Mouse (Mus musculus) liver, embryonic 15.5 days (tissue): ENCODE data around the gene Idh3a. TPM values are rescaled to one million over a fixed set of nuclear protein-coding genes. Genes with fewer than 3 reads are reported as not detected.

Experiments
- ATAC-seq: fragments of 200-750 bp; cut with Nextera tagmentation; 2 replicates; pipeline ENCODE4 v1.8.0; 2017; ENCODE audit warnings: moderate number of reproducible peaks, mild to moderate bottlenecking, moderate library complexity; ENCODE audit not compliant: insufficient read depth
- H3K27ac ChIP-seq: fragments of 300-500 bp; sonication (generic); replicated peaks from 2 replicates; pipeline ENCODE4 v1.5.1; 2015; ENCODE audit warnings: mild to moderate bottlenecking, inconsistent platforms
- H3K27me3 ChIP-seq: fragments of 300-500 bp; sonication (generic); 2 replicates; pipeline ENCODE4 v1.6.1; 2015; ENCODE audit warnings: mild to moderate bottlenecking, inconsistent platforms
- H3K36me3 ChIP-seq: fragments of 300-500 bp; sonication (generic); replicated peaks from 2 replicates; pipeline ENCODE4 v1.6.1; 2015; ENCODE audit warnings: moderate library complexity, mild to moderate bottlenecking, inconsistent platforms
- H3K4me1 ChIP-seq: fragments of 300-500 bp; sonication (generic); replicated peaks from 2 replicates; pipeline ENCODE4 v1.6.1; 2015; ENCODE audit warnings: inconsistent platforms
- H3K4me2 ChIP-seq: fragments of 300-500 bp; sonication (generic); 2 replicates; pipeline ENCODE4 v1.6.1; 2015; ENCODE audit warnings: moderate library complexity, mild to moderate bottlenecking, inconsistent platforms
- H3K4me3 ChIP-seq: fragments of 300-500 bp; sonication (generic); replicated peaks from 2 replicates; pipeline ENCODE4 v1.5.1; 2015; ENCODE audit warnings: mild to moderate bottlenecking, inconsistent platforms
- H3K9ac ChIP-seq: fragments of 300-500 bp; sonication (generic); 2 replicates; pipeline ENCODE4 v1.6.1; 2015; ENCODE audit warnings: moderate library complexity, mild to moderate bottlenecking, inconsistent platforms
- H3K9me3 ChIP-seq: fragments of 300-500 bp; sonication (generic); replicated peaks from 2 replicates; pipeline ENCODE4 v1.6.1; 2016; ENCODE audit warnings: inconsistent platforms
- WGBS: fragments of 180-500 bp; shearing (Covaris S2); methylation state at CpG from one replicate; pipeline ENCODE4 v1.1.7; 2015; ENCODE audit warnings: mixed read lengths; ENCODE audit not compliant: insufficient replicate concordance; 5-methylcytosine and 5-hydroxymethylcytosine counted together
- polyA plus RNA-seq: library from polyadenylated mRNA; unstranded; fragments of >200 nt; fragmentation: Nextera tagmentation; extraction: Ambion mirVana; gene quantifications from 2 replicates; pipeline ENCODE4 v1.2.1, GENCODE M21; 2015

Idh3a gene
- polyA plus RNA-seq, 1 experiment from 2014 or later: 71.4 TPM

DNA sequence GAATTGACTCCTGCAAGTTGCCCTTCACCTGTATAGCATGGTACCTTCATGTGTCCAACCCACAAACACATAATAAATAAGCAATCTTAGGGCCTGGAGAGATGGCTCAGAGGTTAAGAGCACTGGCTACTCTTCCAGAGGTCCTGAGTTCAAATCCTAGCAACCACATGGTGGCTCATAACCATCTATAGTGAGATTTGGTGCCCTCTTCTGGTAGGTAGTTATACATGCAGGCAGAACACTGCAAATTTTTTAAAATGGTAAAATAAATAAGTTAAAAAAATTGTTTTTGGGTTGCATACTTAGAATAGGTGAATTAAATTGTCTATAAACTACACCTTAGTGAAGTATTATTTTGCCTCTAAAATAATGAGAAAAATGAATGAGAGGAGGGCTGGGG lies 44.8 kb downstream of the Idh3a start:
- H3K4me1 ChIP-seq: 0 out of 2 replicates have a peak, but pooled peaks cover 5% of the 10 kb centered on the region
- H3K9me3 ChIP-seq: no peaks in the 10 kb centered on the region
- H3K4me2 ChIP-seq: no peak overlapping the region
- no peaks in the 10 kb centered on the region for H3K36me3 ChIP-seq
- H3K27me3 ChIP-seq: no peaks in the 10 kb centered on the region
- no peak overlapping the region for H3K4me3 ChIP-seq
- no peak overlapping the region for H3K9ac ChIP-seq
- H3K27ac ChIP-seq: no peak overlapping the region
- no peak for ATAC-seq

DNA sequence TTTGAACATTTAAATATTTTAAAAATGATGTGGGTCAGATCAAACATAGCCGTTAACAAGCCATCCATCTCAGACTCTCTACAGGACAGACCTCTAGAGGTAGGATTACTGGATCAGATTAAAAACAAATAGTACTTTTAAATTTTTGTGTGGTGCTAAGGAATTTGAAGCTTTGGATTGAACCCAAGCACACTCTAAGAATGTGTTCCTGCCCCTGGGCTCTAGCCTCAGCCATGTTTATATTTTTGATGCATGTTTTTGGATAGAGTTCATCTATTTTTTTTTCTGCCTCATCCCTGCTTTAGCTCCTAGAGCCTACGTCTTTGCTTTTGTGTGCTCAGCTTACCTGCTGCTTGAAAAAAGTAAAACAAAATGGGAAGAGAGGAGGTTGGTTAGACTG lies 47.3 kb downstream of the Idh3a start:
- Histone ChIP-seq H3K27ac (no peak overlapping the region), H3K4me3 (no peak overlapping the region), H3K4me2 (no peak overlapping the region), H3K36me3 (no peaks in the 10 kb centered on the region), H3K4me1 (0 out of 2 replicates have a peak, but pooled peaks cover 5% of the 10 kb centered on the region), H3K27me3 (no peaks in the 10 kb centered on the region), H3K9ac (no peak overlapping the region), H3K9me3 (no peaks in the 10 kb centered on the region)
- 72% methylated on average over 2 of the region's 2 CpGs for WGBS
- ATAC-seq: no peak

DNA sequence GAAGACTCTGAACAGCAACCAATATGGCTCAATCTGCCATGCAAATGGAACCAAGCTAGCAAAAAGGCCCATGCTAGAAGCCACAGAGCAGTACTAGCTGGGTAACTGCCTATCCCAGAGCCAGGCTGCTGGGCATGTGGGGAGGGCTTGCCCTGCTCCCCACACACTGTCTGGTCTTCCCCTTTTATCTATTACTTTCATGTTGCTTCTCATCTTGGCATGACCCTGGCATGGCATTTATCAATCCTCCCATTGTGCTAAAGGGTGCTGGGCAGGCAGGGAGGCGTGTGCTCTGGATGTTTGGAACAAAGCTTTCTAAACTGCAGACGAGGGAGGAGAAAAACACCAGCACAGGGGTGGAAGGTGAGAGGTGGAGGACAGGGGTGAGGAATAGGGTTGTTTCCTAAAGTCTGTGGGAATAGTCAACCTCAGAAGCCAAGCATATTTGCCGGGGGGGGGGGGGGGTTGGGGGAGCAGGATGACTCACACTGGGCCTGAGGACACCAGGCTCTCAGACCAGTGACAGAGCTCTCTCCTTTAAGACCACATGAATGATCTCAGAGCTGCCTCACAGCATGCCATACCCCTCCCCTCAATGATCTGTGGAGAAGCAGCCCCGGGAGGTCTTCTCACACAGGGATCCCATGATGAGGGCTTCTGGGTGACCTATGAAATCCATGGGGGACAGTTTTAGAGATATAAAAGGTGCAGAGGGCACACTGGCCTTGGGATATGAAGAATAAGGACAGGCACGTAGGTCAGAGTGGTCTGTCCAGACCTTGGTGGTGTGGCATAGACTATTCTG lies 51.6 kb downstream of the Idh3a start:
- no peak overlapping the region for H3K4me3 ChIP-seq
- no peaks in the 10 kb centered on the region for H3K36me3 ChIP-seq
- 48% methylated on average over 5 of the region's 5 CpGs for WGBS
- H3K4me1 ChIP-seq: no peaks in the 10 kb centered on the region; the same call in 1 of the 2 replicates
- no peak for ATAC-seq
- H3K27ac ChIP-seq: no peak overlapping the region
- no peaks in the 10 kb centered on the region for H3K27me3 ChIP-seq
- no peak overlapping the region for H3K4me2 ChIP-seq
- no peaks in the 10 kb centered on the region for H3K9me3 ChIP-seq
- no peak overlapping the region for H3K9ac ChIP-seq

DNA sequence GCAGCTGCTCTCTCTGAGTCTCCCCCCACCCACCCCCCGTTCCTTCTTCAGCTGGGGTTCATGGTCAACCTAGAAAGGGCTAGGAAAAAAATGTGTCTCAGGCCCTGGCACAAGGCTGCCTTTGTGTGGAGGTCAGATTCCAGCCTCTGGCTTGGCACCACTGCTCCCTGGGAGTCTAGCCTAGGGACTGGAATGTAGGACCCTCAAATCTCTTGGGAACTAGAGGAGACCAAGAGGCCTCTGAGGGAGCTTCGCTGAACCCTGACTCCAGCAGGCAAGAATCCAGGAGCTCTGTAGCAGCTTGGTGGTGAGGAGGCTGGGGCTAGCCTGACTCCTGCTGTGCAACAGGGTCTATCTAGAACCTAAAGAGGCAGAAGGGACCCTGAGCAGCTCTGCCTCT lies 53.1 kb downstream of the Idh3a start:
- Histone ChIP-seq H3K9me3 (no peaks in the 10 kb centered on the region), H3K27me3 (no peaks in the 10 kb centered on the region), H3K4me2 (no peak overlapping the region), H3K4me1 (no peaks in the 10 kb centered on the region; the same call in 1 of the 2 replicates), H3K4me3 (no peak overlapping the region), H3K36me3 (no peaks in the 10 kb centered on the region), H3K27ac (no peak overlapping the region), H3K9ac (no peak overlapping the region)
- 31% methylated on average over 2 of the region's 2 CpGs for WGBS
- ATAC-seq: no peak

DNA sequence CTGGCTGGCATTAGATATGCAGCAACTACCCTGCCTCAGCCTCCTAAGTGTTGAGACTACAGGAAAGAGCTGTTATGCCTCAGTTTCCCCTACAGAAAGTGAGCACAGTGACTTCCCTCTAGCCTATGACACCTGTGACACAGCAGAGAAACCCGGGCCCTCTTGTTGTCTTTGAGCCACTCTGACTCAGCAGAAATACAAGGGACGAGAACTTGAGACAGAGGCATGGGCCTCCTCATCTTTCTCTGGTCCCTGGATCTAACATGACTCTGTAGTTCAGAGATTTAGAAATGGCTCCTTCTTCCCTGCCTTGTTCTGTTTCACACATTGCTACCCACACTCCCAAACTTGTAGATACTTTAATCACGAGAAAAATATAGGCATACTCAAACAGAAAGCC lies 55.4 kb downstream of the Idh3a start:
- no peaks in the 10 kb centered on the region for H3K9me3 ChIP-seq
- H3K4me1 ChIP-seq: no peaks in the 10 kb centered on the region; the same call in 1 of the 2 replicates
- 32% methylated on average over 3 of the region's 3 CpGs for WGBS
- ATAC-seq: no peak
- H3K27me3 ChIP-seq: no peaks in the 10 kb centered on the region; the same call in 1 of the 2 replicates
- no peak overlapping the region for H3K27ac ChIP-seq
- H3K36me3 ChIP-seq: no peaks in the 10 kb centered on the region
- H3K9ac ChIP-seq: no peak overlapping the region
- no peak overlapping the region for H3K4me3 ChIP-seq
- H3K4me2 ChIP-seq: no peak overlapping the region

DNA sequence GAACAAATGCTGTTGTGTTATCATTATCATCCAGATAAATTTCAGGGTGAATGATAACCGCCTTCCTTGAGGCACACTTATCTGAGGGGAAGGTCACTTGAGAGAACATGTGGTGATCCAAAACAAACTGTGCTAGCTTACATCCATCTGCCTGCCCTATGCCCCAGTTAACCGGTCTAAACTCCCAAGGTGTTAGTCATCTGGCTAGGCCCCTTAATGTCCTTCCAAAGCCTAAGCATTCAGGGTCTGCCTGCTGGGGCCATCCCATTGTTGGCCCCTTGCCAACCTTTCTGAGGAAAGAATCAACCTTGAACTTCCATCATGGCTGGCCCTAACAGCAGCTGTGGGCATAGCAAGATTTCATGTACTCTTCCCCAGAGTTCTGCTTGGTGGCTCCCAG lies 56.0 kb downstream of the Idh3a start:
- H3K27ac ChIP-seq: no peak overlapping the region
- WGBS: 57% methylated on average over 2 of the region's 2 CpGs

DNA sequence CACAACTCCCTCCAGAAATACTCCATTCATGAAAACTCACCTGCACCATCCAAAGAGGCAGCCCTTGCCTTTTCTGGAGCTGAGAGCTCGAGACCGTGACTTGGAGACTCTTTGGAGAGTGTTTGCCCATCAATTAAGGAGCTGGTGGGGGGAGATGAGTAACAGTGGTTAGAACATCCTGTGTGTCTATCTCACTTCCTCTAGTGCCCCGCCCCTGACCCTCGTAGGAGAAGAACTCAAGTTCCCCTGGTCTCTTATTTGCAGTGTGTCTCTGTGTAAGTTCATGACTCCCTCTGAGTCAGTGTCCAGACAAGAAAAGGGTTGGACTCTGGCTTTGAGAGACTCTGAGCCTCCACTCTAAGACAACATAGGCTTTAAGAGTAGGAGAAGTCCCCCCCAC lies 56.4 kb downstream of the Idh3a start:
- 11% methylated on average over 4 of the region's 4 CpGs for WGBS

More for the DNA sequence above, 56.0 kb downstream of the Idh3a start:
- H3K9ac ChIP-seq: no peak overlapping the region
- no peak overlapping the region for H3K4me3 ChIP-seq
- no peaks in the 10 kb centered on the region; the same call in 1 of the 2 replicates for H3K4me1 ChIP-seq
- H3K4me2 ChIP-seq: no peak overlapping the region
- no peak for ATAC-seq
- H3K27me3 ChIP-seq: no peaks in the 10 kb centered on the region; the same call in 1 of the 2 replicates
- no peaks in the 10 kb centered on the region for H3K9me3 ChIP-seq
- no peaks in the 10 kb centered on the region for H3K36me3 ChIP-seq

DNA sequence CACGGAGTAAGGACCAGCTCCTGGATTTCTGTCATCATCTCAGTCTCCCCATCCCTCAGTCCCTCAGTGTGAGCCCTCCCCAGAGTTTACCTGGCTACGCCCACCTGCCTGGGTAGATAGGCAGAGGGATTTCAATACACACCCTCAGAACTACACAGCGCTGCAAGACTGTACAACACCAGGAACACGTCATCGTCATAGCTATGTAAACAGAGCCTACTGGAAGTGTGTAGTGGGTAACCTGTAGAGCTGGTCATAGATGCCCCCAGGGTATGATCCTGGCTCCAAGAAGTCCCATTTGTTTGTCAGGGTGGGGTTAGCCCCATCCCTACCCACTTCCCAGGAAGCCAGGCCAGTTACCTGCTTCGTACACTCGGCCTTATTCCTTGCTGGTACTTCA lies 57.0 kb downstream of the Idh3a start:
- no peak overlapping the region for H3K4me3 ChIP-seq
- H3K9me3 ChIP-seq: no peaks in the 10 kb centered on the region
- H3K27me3 ChIP-seq: no peaks in the 10 kb centered on the region; the same call in none of the 2 replicates
- no peak overlapping the region for H3K4me2 ChIP-seq
- no peak overlapping the region for H3K9ac ChIP-seq
- 76% methylated on average over 7 of the region's 7 CpGs for WGBS
- no peak for ATAC-seq
- H3K27ac ChIP-seq: no peak overlapping the region
- H3K4me1 ChIP-seq: no peaks in the 10 kb centered on the region; the same call in 1 of the 2 replicates
- H3K36me3 ChIP-seq: no peaks in the 10 kb centered on the region

More for the DNA sequence above, 56.4 kb downstream of the Idh3a start:
- H3K36me3 ChIP-seq: no peaks in the 10 kb centered on the region
- no peak overlapping the region for H3K9ac ChIP-seq
- H3K4me1 ChIP-seq: no peaks in the 10 kb centered on the region; the same call in 1 of the 2 replicates
- ATAC-seq: no peak
- H3K27me3 ChIP-seq: no peaks in the 10 kb centered on the region; the same call in 1 of the 2 replicates
- H3K9me3 ChIP-seq: no peaks in the 10 kb centered on the region
- H3K27ac ChIP-seq: no peak overlapping the region
- no peak overlapping the region for H3K4me3 ChIP-seq
- no peak overlapping the region for H3K4me2 ChIP-seq

DNA sequence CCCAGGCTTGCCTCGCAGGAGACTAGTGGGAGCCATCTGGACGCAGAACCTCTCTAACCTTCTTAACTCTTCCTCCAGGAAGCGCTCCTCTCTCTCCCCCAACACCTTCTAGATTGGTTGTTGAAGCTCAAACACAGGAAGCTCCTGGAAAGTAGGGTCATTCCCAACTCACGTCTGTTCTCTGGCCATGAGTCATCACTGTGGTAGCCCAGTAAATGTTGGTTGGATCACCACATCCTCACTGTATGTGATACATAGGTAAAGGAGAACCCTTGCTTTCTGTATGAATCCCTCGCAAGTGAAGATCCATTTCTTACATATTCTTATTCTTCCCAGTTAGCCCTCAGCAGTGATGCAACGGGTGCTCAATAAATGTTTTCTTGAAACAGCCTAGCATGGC lies 59.4 kb downstream of the Idh3a start:
- 52% methylated on average over 6 of the region's 6 CpGs for WGBS

DNA sequence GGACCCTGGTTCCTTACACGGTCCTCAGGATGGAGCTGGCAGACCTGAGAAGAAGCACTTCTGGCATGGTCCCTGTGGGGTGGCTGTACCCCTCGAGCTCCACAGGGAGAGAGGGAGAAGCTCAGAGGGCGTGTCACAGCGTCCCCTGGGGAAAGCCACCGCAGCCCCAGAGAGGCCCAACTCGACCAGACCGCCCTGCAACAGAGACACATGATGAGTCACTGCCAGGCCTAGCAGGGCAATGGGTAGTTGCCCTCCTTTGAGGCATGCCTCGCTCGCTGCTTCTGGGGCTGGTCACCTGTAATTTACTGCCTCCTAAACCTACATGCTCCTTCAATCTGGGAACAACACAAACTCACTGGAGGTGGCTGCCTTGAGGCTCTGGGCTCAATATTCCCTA lies 60.1 kb downstream of the Idh3a start:
- WGBS: 51% methylated on average over 9 of the region's 9 CpGs
- no peaks in the 10 kb centered on the region; the same call in 1 of the 2 replicates for H3K4me1 ChIP-seq
- H3K27me3 ChIP-seq: no peaks in the 10 kb centered on the region; the same call in none of the 2 replicates
- H3K9ac ChIP-seq: no peak overlapping the region
- no peak for ATAC-seq
- H3K4me3 ChIP-seq: no peak overlapping the region
- no peaks in the 10 kb centered on the region for H3K36me3 ChIP-seq
- H3K27ac ChIP-seq: no peak overlapping the region
- no peaks in the 10 kb centered on the region for H3K9me3 ChIP-seq
- no peak overlapping the region for H3K4me2 ChIP-seq

More for the DNA sequence above, 59.4 kb downstream of the Idh3a start:
- Histone ChIP-seq H3K27ac (no peak overlapping the region), H3K9ac (no peak overlapping the region), H3K4me2 (no peak overlapping the region), H3K4me3 (no peak overlapping the region), H3K4me1 (no peaks in the 10 kb centered on the region; the same call in 1 of the 2 replicates), H3K36me3 (no peaks in the 10 kb centered on the region), H3K27me3 (no peaks in the 10 kb centered on the region; the same call in none of the 2 replicates), H3K9me3 (no peaks in the 10 kb centered on the region)
- no peak for ATAC-seq

DNA sequence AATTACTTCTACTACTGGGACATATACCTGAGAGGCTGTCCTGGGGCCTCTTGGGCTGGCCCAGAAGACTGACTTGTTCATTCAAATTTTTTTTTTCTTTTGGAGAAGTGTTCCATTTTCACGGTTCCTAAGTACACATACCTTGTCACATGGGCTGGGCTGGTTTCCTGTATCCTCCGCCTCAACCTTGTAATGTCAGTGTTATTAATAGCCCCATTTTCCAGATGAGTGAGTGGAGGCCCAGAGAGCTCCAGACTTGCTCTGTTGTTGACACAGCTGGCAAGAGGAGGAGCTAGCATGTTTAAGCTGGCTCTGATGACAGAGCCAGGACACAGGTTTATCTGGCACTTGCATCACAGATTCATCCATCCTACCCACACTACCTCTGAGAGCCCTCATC lies 61.3 kb downstream of the Idh3a start:
- H3K9ac ChIP-seq: no peak overlapping the region
- no peaks in the 10 kb centered on the region for H3K36me3 ChIP-seq
- 47% methylated on average over 2 of the region's 2 CpGs for WGBS
- no peaks in the 10 kb centered on the region for H3K9me3 ChIP-seq
- no peak overlapping the region for H3K4me2 ChIP-seq
- H3K4me3 ChIP-seq: no peak overlapping the region
- H3K27ac ChIP-seq: no peak overlapping the region
- ATAC-seq: no peak
- H3K27me3 ChIP-seq: no peaks in the 10 kb centered on the region; the same call in none of the 2 replicates
- H3K4me1 ChIP-seq: no peaks in the 10 kb centered on the region
